Mouse (Mus musculus): Measurements from ENCODE around the gene Tjp2.

DNA sequence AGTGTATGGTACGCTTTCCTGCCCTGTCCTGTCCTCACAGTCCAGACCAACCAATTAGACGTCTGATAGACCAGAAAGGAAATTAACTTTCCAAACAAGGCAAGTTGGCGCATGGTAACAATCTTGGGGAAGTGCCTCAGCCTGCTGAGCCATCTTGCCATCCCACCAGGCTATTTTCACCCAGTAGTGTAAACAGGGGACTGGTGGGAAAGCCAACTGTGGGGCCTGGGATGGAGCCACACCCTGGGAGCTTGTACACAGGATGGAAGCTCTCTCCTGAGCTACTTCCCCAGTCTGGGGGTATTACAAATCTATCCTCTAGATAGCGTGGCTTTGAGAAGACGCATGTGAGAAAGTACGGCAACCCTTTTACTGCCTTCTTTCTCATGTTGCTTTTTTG lies 101.7 kb downstream of the Tjp2 start:
- TF ChIP-seq CTCF (IDR thresholded peaks at IDR 0.05; ENCODE audit: low read depth) (no peak), EP300 (IDR thresholded peaks at IDR 0.05; ENCODE audit: low read depth) (no peak)

Data from heart, postnatal 0 days (tissue).